Mouse (Mus musculus) fat pad, adult 2 months (tissue): ENCODE results near the gene Nek1.

ENCODE experiments used
- DNase-seq: peaks from one replicate; pipeline ENCODE4 v3.0.0-alpha.2; 2011; ENCODE audit warnings: low read depth, low spot score; ENCODE audit errors: extremely low read depth

Nek1 gene

GRCm38 (mm10) chr8:61156406-61156805 is 163.4 kb downstream of the Nek1 start:
- no peak for DNase-seq

- no peak for DNase-seq
Measured at GRCm38 (mm10) chr8:61158540-61158939, 165.5 kb downstream of the Nek1 start.

- DNase-seq: peak; percentile 99
Measured at GRCm38 (mm10) chr8:61161461-61162185, 168.6 kb downstream of the Nek1 start.

- no peak for DNase-seq
Measured at GRCm38 (mm10) chr8:61162186-61162566, 169.2 kb downstream of the Nek1 start.

- DNase-seq: no peak
Measured at GRCm38 (mm10) chr8:61171546-61171945, 178.6 kb downstream of the Nek1 start.

- no peak for DNase-seq
Measured at GRCm38 (mm10) chr8:61173921-61174492, 181.0 kb downstream of the Nek1 start.

- DNase-seq: no peak
Measured at GRCm38 (mm10) chr8:61175876-61176275, 182.9 kb downstream of the Nek1 start.

- no peak for DNase-seq
Measured at GRCm38 (mm10) chr8:61177680-61178593, 184.9 kb downstream of the Nek1 start.

- DNase-seq: no peak
Measured at GRCm38 (mm10) chr8:61178594-61179140, 185.7 kb downstream of the Nek1 start.
